Mouse (Mus musculus): ENCODE data around the gene Gpr22. TPM values are rescaled to one million over a fixed set of nuclear protein-coding genes. Genes with fewer than 3 reads are reported as not detected.
A peak's percentile ranks its signal among the peaks of the same experiment; 100 is the strongest.

Gene Gpr22
- polyA plus RNA-seq, 1 experiment from 2014 or later, result 0.08 TPM

DNA sequence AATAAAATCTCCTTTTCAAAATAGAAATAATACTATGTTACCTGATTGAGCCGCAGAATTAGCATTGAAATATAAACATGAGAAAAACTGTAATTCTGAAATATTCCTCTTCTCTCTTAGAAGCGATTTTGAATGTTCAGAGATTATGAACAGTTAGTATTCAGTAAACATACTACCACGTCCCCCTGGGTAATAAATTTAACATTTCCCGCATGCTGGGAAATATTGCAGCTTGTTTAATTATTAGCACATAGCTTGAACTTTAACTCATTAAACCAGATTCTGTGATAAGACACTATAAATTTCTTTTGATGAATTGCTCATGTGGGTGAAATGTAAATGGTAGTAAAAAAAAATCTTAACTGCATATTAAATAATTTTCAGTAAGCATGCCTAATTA, 1.0 kb downstream of the Gpr22 start:
- Histone ChIP-seq H3K9ac (replicated peaks; ENCODE audit: low read depth) (no peak overlapping the region), H3K27me3 (replicated peaks; ENCODE audit: insufficient read depth, low read length) (no peaks in the 10 kb centered on the region)
- 68% methylated on average over 4 of the region's 4 CpGs for WGBS

GRCm38 (mm10) chr12:31712233-31712632, 1.5 kb downstream of the Gpr22 start:
- WGBS, result 48% methylated on average over 5 of the region's 5 CpGs
- no peak overlapping the region for H3K4me3 ChIP-seq (ENCODE audit: low read depth, low read length)
- no peak overlapping the region for H3K4me2 ChIP-seq (replicated peaks; ENCODE audit: low read depth, low read length)
- TF ChIP-seq CTCF (IDR thresholded peaks at IDR 0.05) (no peak), EP300 (IDR thresholded peaks at IDR 0.05) (no peak)
- no peaks in the 10 kb centered on the region for H3K27me3 ChIP-seq (replicated peaks; ENCODE audit: insufficient read depth, low read length)
- no peaks in the 10 kb centered on the region for H3K36me3 ChIP-seq (ENCODE audit: insufficient read depth, low read length)
- no peaks in the 10 kb centered on the region for H3K4me1 ChIP-seq (ENCODE audit: insufficient read depth, low read depth, low read length)
- ATAC-seq (no peak), DNase-seq (ENCODE audit: low spot score) (no peak)
- no peaks in the 10 kb centered on the region for H3K9me3 ChIP-seq (ENCODE audit: low read length)
- H3K9ac ChIP-seq (replicated peaks; ENCODE audit: low read depth), result no peak overlapping the region
- H3K27ac ChIP-seq (ENCODE audit: low read length), result no peak overlapping the region

More for the DNA sequence above, 1.0 kb downstream of the Gpr22 start:
- ATAC-seq, result no peak
- H3K9me3 ChIP-seq (ENCODE audit: low read length), result no peaks in the 10 kb centered on the region
- DNase-seq (ENCODE audit: low spot score), result no peak
- H3K27ac ChIP-seq (ENCODE audit: low read length), result no peak overlapping the region
- no peaks in the 10 kb centered on the region for H3K36me3 ChIP-seq (ENCODE audit: insufficient read depth, low read length)
- no peak for TF ChIP-seq CTCF (IDR thresholded peaks at IDR 0.05)
- TF ChIP-seq EP300 (IDR thresholded peaks at IDR 0.05), result no peak
- H3K4me2 ChIP-seq (replicated peaks; ENCODE audit: low read depth, low read length), result no peak overlapping the region
- H3K4me3 ChIP-seq (ENCODE audit: low read depth, low read length), result no peak overlapping the region
- no peaks in the 10 kb centered on the region for H3K4me1 ChIP-seq (ENCODE audit: insufficient read depth, low read depth, low read length)

GRCm38 (mm10) chr12:31709665-31710064, 4.1 kb downstream of the Gpr22 start:
- H3K4me3 ChIP-seq (ENCODE audit: low read depth, low read length), result no peak overlapping the region
- no peak overlapping the region for H3K4me2 ChIP-seq (replicated peaks; ENCODE audit: low read depth, low read length)
- no peak overlapping the region for H3K27ac ChIP-seq (ENCODE audit: low read length)

GRCm38 (mm10) chr12:31707531-31707930, 6.2 kb downstream of the Gpr22 start:
- Histone ChIP-seq H3K9ac (replicated peaks; ENCODE audit: low read depth) (no peak overlapping the region), H3K27ac (ENCODE audit: low read length) (no peak overlapping the region), H3K4me2 (replicated peaks; ENCODE audit: low read depth, low read length) (no peak overlapping the region), H3K27me3 (replicated peaks; ENCODE audit: insufficient read depth, low read length) (no peaks in the 10 kb centered on the region), H3K4me1 (ENCODE audit: insufficient read depth, low read depth, low read length) (no peaks in the 10 kb centered on the region), H3K4me3 (ENCODE audit: low read depth, low read length) (no peak overlapping the region), H3K36me3 (ENCODE audit: insufficient read depth, low read length) (no peaks in the 10 kb centered on the region), H3K9me3 (ENCODE audit: low read length) (no peaks in the 10 kb centered on the region)
- no peak for TF ChIP-seq EP300 (IDR thresholded peaks at IDR 0.05)
- no peak for TF ChIP-seq CTCF (IDR thresholded peaks at IDR 0.05)
- ATAC-seq (no peak), DNase-seq (ENCODE audit: low spot score) (no peak)
- 67% methylated on average over 1 of the region's 1 CpGs for WGBS

More at GRCm38 (mm10) chr12:31709665-31710064, 4.1 kb downstream of the Gpr22 start:
- H3K27me3 ChIP-seq (replicated peaks; ENCODE audit: insufficient read depth, low read length), result no peaks in the 10 kb centered on the region
- DNase-seq (ENCODE audit: low spot score), result no peak
- 85% methylated on average over 6 of the region's 6 CpGs for WGBS
- no peak overlapping the region for H3K9ac ChIP-seq (replicated peaks; ENCODE audit: low read depth)
- no peak for ATAC-seq
- H3K4me1 ChIP-seq (ENCODE audit: insufficient read depth, low read depth, low read length), result no peaks in the 10 kb centered on the region
- H3K9me3 ChIP-seq (ENCODE audit: low read length), result no peaks in the 10 kb centered on the region
- no peaks in the 10 kb centered on the region for H3K36me3 ChIP-seq (ENCODE audit: insufficient read depth, low read length)
- TF ChIP-seq CTCF (IDR thresholded peaks at IDR 0.05) (no peak), EP300 (IDR thresholded peaks at IDR 0.05) (no peak)

DNA sequence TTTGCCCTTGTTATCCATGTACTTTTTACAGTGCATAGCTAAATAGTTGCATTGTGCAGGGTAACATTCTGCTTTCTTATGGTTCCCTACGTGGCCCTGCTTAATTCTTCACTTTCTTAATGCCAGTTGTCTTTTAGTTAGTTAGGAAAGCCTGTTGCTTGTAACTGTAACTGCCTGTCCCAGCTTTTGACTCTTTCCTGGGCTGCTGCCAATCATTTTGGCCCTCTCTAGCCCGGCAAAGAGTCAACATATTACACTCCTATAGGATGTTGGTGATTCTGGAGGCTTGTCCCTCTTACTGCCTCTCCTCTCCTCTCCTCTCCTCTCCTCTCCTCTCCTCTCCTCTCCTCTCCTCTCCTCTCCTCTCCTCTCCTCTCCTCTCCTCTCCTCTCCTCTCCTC, 7.6 kb downstream of the Gpr22 start:
- H3K9me3 ChIP-seq (ENCODE audit: low read length), result no peaks in the 10 kb centered on the region
- no peak for ATAC-seq
- H3K4me2 ChIP-seq (replicated peaks; ENCODE audit: low read depth, low read length), result no peak overlapping the region
- no peaks in the 10 kb centered on the region for H3K4me1 ChIP-seq (ENCODE audit: insufficient read depth, low read depth, low read length)
- TF ChIP-seq CTCF (IDR thresholded peaks at IDR 0.05) (no peak), EP300 (IDR thresholded peaks at IDR 0.05) (no peak)
- H3K36me3 ChIP-seq (ENCODE audit: insufficient read depth, low read length), result no peaks in the 10 kb centered on the region
- no peak overlapping the region for H3K27ac ChIP-seq (ENCODE audit: low read length)
- no peak overlapping the region for H3K4me3 ChIP-seq (ENCODE audit: low read depth, low read length)
- H3K9ac ChIP-seq (replicated peaks; ENCODE audit: low read depth), result no peak overlapping the region
- 33% methylated on average over 2 of the region's 2 CpGs for WGBS
- no peaks in the 10 kb centered on the region for H3K27me3 ChIP-seq (replicated peaks; ENCODE audit: insufficient read depth, low read length)
- DNase-seq (ENCODE audit: low spot score), result peak; percentile 15

DNA sequence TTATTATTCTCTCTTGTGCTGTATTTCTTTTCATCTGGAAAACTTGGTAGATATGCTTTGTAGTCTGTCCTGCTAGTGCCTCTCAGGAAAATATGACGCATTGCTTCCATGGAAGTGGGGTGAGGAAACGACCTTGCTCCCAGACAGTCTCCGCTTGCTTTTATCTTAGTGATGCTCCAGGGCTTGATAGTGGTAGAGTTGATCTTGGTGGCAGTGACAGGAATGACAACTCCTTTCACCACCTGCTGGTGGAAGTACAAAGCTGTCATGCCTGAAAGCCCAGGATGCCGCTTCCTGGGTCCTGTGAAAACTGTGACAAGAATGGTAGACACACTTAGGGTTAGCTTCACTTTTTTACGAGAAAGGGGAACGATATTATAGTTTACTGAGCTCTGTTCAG, 9.8 kb downstream of the Gpr22 start:
- no peaks in the 10 kb centered on the region for H3K9me3 ChIP-seq (ENCODE audit: low read length)

GRCm38 (mm10) chr12:31701411-31701810, 12.3 kb downstream of the Gpr22 start:
- H3K4me3 ChIP-seq (ENCODE audit: low read depth, low read length), result no peak overlapping the region
- DNase-seq (ENCODE audit: low spot score) (no peak), ATAC-seq (no peak)
- WGBS, result 77% methylated on average over 5 of the region's 5 CpGs
- no peak overlapping the region for H3K9ac ChIP-seq (replicated peaks; ENCODE audit: low read depth)
- H3K4me1 ChIP-seq (ENCODE audit: insufficient read depth, low read depth, low read length), result no peaks in the 10 kb centered on the region
- H3K27ac ChIP-seq (ENCODE audit: low read length), result no peak overlapping the region
- no peaks in the 10 kb centered on the region for H3K27me3 ChIP-seq (replicated peaks; ENCODE audit: insufficient read depth, low read length)
- no peak overlapping the region for H3K4me2 ChIP-seq (replicated peaks; ENCODE audit: low read depth, low read length)
- no peaks in the 10 kb centered on the region for H3K36me3 ChIP-seq (ENCODE audit: insufficient read depth, low read length)
- no peak for TF ChIP-seq EP300 (IDR thresholded peaks at IDR 0.05)
- TF ChIP-seq CTCF (IDR thresholded peaks at IDR 0.05), result no peak
- H3K9me3 ChIP-seq (ENCODE audit: low read length), result peaks cover 3% of the 10 kb centered on the region; the same call in 1 of the 2 replicates

More for the DNA sequence above, 9.8 kb downstream of the Gpr22 start:
- ATAC-seq (no peak), DNase-seq (ENCODE audit: low spot score) (no peak)
- no peaks in the 10 kb centered on the region for H3K4me1 ChIP-seq (ENCODE audit: insufficient read depth, low read depth, low read length)
- no peaks in the 10 kb centered on the region for H3K27me3 ChIP-seq (replicated peaks; ENCODE audit: insufficient read depth, low read length)
- H3K9ac ChIP-seq (replicated peaks; ENCODE audit: low read depth), result no peak overlapping the region
- H3K36me3 ChIP-seq (ENCODE audit: insufficient read depth, low read length), result no peaks in the 10 kb centered on the region
- TF ChIP-seq CTCF (IDR thresholded peaks at IDR 0.05), result peak; percentile 36; the same call in 1 of the 2 replicates
- TF ChIP-seq EP300 (IDR thresholded peaks at IDR 0.05), result no peak
- 71% methylated on average over 6 of the region's 6 CpGs for WGBS
- H3K4me3 ChIP-seq (ENCODE audit: low read depth, low read length), result no peak overlapping the region
- H3K4me2 ChIP-seq (replicated peaks; ENCODE audit: low read depth, low read length), result no peak overlapping the region
- H3K27ac ChIP-seq (ENCODE audit: low read length), result no peak overlapping the region

Data from lung, postnatal 0 days (tissue).